In the genomic region with DNA sequence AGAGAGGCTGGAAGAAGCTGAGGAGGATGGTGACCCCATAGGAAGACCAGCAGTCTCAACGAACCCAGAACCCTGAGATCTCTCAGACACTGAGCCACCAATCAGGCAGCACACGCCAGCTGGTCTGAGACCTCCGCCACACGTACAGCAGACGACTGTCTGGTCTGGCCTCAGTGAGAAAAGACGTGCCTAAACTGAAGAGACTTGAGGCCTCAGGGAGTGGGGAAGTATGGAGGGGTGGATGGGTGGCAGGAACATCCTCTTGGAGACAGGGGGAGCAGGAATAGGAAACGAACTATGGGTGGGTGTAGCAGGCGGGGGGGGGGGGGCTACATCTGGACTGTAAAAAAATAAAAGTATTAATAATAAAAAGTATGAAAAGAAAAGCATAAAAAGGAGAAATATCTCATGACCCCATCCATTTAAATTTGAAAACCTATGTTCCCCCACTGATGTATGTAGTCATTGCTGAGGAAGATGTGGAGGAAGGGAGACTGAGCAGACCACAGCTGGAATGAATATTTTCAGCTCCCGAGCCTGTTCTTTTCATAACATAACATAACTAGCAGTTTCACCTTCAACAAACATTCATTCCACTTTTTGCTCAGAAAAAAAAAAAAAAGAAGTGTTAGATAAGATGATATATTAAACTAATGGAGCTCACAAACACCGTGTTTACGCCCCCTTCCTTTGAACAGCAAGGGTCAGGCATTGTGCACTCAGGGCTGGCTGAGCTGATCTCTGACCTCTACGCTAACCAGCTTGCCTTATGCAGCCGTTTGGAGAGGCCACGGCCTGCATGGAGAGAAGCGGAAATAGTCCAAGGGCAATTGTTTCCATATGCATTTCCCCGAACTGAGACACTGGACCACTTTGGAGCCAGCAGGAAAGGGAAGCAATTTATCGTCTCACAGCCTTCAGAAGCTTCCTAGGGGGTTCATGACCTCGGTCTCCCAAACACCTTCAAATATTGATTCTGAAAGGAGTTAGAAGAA, we compare ENCODE assay signal across 10 mouse cellular contexts.
A peak's percentile ranks its signal among the peaks of the same experiment; 100 is the strongest.
DNase-seq lines count a peak whose midpoint lies in the region; ATAC-seq lines count a peak whose summit lies in the region.
"Had no signal": no experiment of that assay in that cellular context is flagged by ENCODE, and none has a peak within 500 bp of the region (broad histone marks: within the 10 kb centered on the region; RNA-seq: fewer than 3 reads in every experiment).

No protein-coding gene starts in this region.

- H3K9me3 ChIP-seq in limb, embryonic 12.5 days: no peaks in the 10 kb centered on the region
- no peaks in the 10 kb centered on the region for H3K9me3 ChIP-seq in neural tube, embryonic 11.5 days (ENCODE audit: control insufficient read depth, low read length)
- H3K9me3 ChIP-seq: embryonic facial prominence, embryonic 15.5 days had no signal

- H3K27ac ChIP-seq in limb, embryonic 12.5 days: peak overlapping the region; percentile 75; the same call in 1 of the 2 replicates
- H3K27ac ChIP-seq in neural tube, embryonic 11.5 days (ENCODE audit: low read depth, low read length): peak overlapping the region; percentile 15; the same call in 1 of the 2 replicates
- H3K27ac ChIP-seq: embryonic facial prominence, embryonic 15.5 days had no signal

- H3K4me1 ChIP-seq in limb, embryonic 12.5 days (replicated peaks): peaks cover 15% of the 10 kb centered on the region
- H3K4me1 ChIP-seq in neural tube, embryonic 11.5 days (ENCODE audit: control insufficient read depth, insufficient read depth, low read length): no peaks in the 10 kb centered on the region
- H3K4me1 ChIP-seq: embryonic facial prominence, embryonic 15.5 days had no signal

- peak overlapping the region; percentile 22; the same call in 1 of the 2 replicates for H3K4me2 ChIP-seq in limb, embryonic 12.5 days
- no peak overlapping the region for H3K4me2 ChIP-seq in neural tube, embryonic 11.5 days (ENCODE audit: low read depth)
- H3K4me2 ChIP-seq: embryonic facial prominence, embryonic 15.5 days had no signal

- ATAC-seq in limb, embryonic 12.5 days (ENCODE audit: insufficient number of reproducible peaks, insufficient read depth, low FRiP score, low TSS enrichment, low read depth): peak; percentile 68; the same call in 1 of the 2 replicates
- no peak for ATAC-seq in neural tube, embryonic 11.5 days (ENCODE audit: insufficient read depth, low FRiP score, low TSS enrichment)
- ATAC-seq in inflammation-experienced regulatory T-cells, adult 6 months: no peak

- H3K27me3 ChIP-seq in limb, embryonic 12.5 days: no peaks in the 10 kb centered on the region
- no peaks in the 10 kb centered on the region for H3K27me3 ChIP-seq in neural tube, embryonic 11.5 days (ENCODE audit: control insufficient read depth, insufficient read depth, low read length)
- H3K27me3 ChIP-seq: embryonic facial prominence, embryonic 15.5 days had no signal

- 18% methylated on average over 18 of the region's 18 CpGs for WGBS in limb, embryonic 12.5 days
- 34% methylated on average over 18 of the region's 18 CpGs for WGBS in neural tube, embryonic 11.5 days

- no peak overlapping the region for H3K9ac ChIP-seq in limb, embryonic 12.5 days (replicated peaks)
- no peak overlapping the region for H3K9ac ChIP-seq in neural tube, embryonic 11.5 days (ENCODE audit: low read length)
- H3K9ac ChIP-seq: embryonic facial prominence, embryonic 15.5 days had no signal

- no peaks in the 10 kb centered on the region for H3K36me3 ChIP-seq in limb, embryonic 12.5 days
- no peaks in the 10 kb centered on the region for H3K36me3 ChIP-seq in neural tube, embryonic 11.5 days (ENCODE audit: control insufficient read depth, insufficient read depth, low read length)
- H3K36me3 ChIP-seq: embryonic facial prominence, embryonic 15.5 days had no signal

- intact Hi-C loops in heart, postnatal 25 days (cut with DNase I): loop anchor here (10.0 kb wide), 1 partner anchor 145 kb away; no protein-coding TSS in a partner anchor

- DNase-seq in retina, embryonic 14.5 days (ENCODE audit: low spot score): peak; percentile 12
- DNase-seq in retina, postnatal 1 day: no peak
- DNase-seq in forelimb bud, embryonic 11.5 days (ENCODE audit: low read depth, low spot score): peak; percentile 90
- peak; percentile 54 for DNase-seq in neural tube, embryonic 11.5 days (ENCODE audit: low spot score)
- no peak for DNase-seq in heart, postnatal 25 days (ENCODE audit: low spot score)
- DNase-seq in frontal cortex, postnatal 25 days (ENCODE audit: low spot score in 2 of 2): no peak
- DNase-seq: layer of hippocampus, postnatal 36 days had no signal

- H3K4me3 ChIP-seq in limb, embryonic 12.5 days (replicated peaks): no peak overlapping the region
- no peak overlapping the region for H3K4me3 ChIP-seq in neural tube, embryonic 11.5 days (ENCODE audit: low read depth, low read length)
- H3K4me3 ChIP-seq: embryonic facial prominence, embryonic 15.5 days had no signal

Comparison
In these comparisons a context has a peak if more than half of its experiments do, and no peak if none do; other contexts are left out.
1. DNase-seq: peak in retina, embryonic 14.5 days (single experiment), forelimb bud, embryonic 11.5 days (single experiment) and neural tube, embryonic 11.5 days (single experiment); none in retina, postnatal 1 day (single experiment), heart, postnatal 25 days (single experiment) and frontal cortex, postnatal 25 days (0 of 2).